Mouse (Mus musculus): ENCODE measurements at regions not wholly inside any gene's neighbourhood (a gene's known extent, or its start where the extent isn't known, plus 50 kb on each side); places are given as distances from the start of the nearest gene placed in this dataset.

- TF ChIP-seq MYOG (IDR thresholded peaks at IDR 0.05; ENCODE audit: control insufficient read depth, extremely low read depth, insufficient read length) (no peak), CTCF (IDR thresholded peaks at IDR 0.05; ENCODE audit: control insufficient read depth, insufficient read depth, insufficient read length) (no peak), USF1 (IDR thresholded peaks at IDR 0.05; ENCODE audit: low read depth) (no peak), MYOD1 (IDR thresholded peaks at IDR 0.05; ENCODE audit: control insufficient read depth, insufficient read length, low read depth) (no peak)
Observed at GRCm38 (mm10) chr1:73169929-73170667, 154.4 kb upstream of the Tnp1 start.

All from C2C12 (cell line).